Mouse (Mus musculus) embryonic facial prominence, embryonic 12.5 days (tissue): ENCODE data around the gene Insyn1. TPM values are rescaled to one million over a fixed set of nuclear protein-coding genes. Genes with fewer than 3 reads are reported as not detected.

Experiments used
- ATAC-seq: fragments of 200-750 bp; cut with Nextera tagmentation; 2 replicates; pipeline ENCODE4 v1.8.0; 2017; ENCODE audit not compliant: insufficient number of reproducible peaks, insufficient read depth, low FRiP score, low TSS enrichment
- H3K27ac ChIP-seq: fragments of 300-500 bp; sonication (generic); 2 replicates; pipeline ENCODE4 v1.5.1; 2016; ENCODE audit warnings: mild to moderate bottlenecking
- H3K27me3 ChIP-seq: fragments of 300-500 bp; sonication (generic); 2 replicates; pipeline ENCODE4 v1.6.1; 2016; ENCODE audit warnings: mild to moderate bottlenecking, moderate library complexity
- H3K36me3 ChIP-seq: fragments of 300-500 bp; sonication (generic); 2 replicates; pipeline ENCODE4 v1.6.1; 2016; ENCODE audit warnings: mild to moderate bottlenecking
- H3K4me1 ChIP-seq: fragments of 300-500 bp; sonication (generic); 2 replicates; pipeline ENCODE4 v1.6.1; 2016
- H3K4me2 ChIP-seq: fragments of 300-500 bp; sonication (generic); replicated peaks from 2 replicates; pipeline ENCODE4 v1.6.1; 2016; ENCODE audit warnings: mild to moderate bottlenecking, moderate library complexity
- H3K4me3 ChIP-seq: fragments of 300-500 bp; sonication (generic); 2 replicates; pipeline ENCODE4 v1.5.1; 2016; ENCODE audit warnings: mild to moderate bottlenecking
- H3K9ac ChIP-seq: fragments of 300-500 bp; sonication (generic); 2 replicates; pipeline ENCODE4 v1.6.1; 2016; ENCODE audit warnings: mild to moderate bottlenecking, moderate library complexity
- H3K9me3 ChIP-seq: fragments of 300-500 bp; sonication (generic); 2 replicates; pipeline ENCODE4 v1.6.1; 2016; ENCODE audit warnings: mild to moderate bottlenecking, moderate library complexity
- WGBS: fragments of 180-500 bp; shearing (Covaris S2); methylation state at CpG from one replicate; pipeline ENCODE4 v1.1.7; 2016; 5-methylcytosine and 5-hydroxymethylcytosine counted together
- polyA plus RNA-seq: library from polyadenylated mRNA; unstranded; fragments of >200 nt; fragmentation: Nextera tagmentation; extraction: Ambion mirVana; gene quantifications from 2 replicates; pipeline ENCODE4 v1.2.1, GENCODE M21; 2016

Insyn1 gene
- polyA plus RNA-seq, 1 experiment from 2014 or later = 5.9 TPM

GRCm38 (mm10) chr9:58539886-58540285, 51.5 kb downstream of the Insyn1 start:
- Histone ChIP-seq H3K27ac (no peak overlapping the region), H3K4me2 (no peak overlapping the region), H3K36me3 (peaks cover 29% of the 10 kb centered on the region), H3K9me3 (no peaks in the 10 kb centered on the region), H3K27me3 (no peaks in the 10 kb centered on the region), H3K9ac (no peak overlapping the region), H3K4me1 (peaks cover 11% of the 10 kb centered on the region), H3K4me3 (no peak overlapping the region)
- 49% methylated on average over 5 of the region's 5 CpGs for WGBS
- ATAC-seq = no peak; the same call in 1 of the 2 replicates

- no peak overlapping the region for H3K4me3 ChIP-seq
- no peaks in the 10 kb centered on the region for H3K27me3 ChIP-seq
- H3K9me3 ChIP-seq = no peaks in the 10 kb centered on the region
- H3K27ac ChIP-seq = no peak overlapping the region
- H3K9ac ChIP-seq = no peak overlapping the region
- no peak for ATAC-seq
- H3K36me3 ChIP-seq = peaks cover 17% of the 10 kb centered on the region
- no peak overlapping the region for H3K4me2 ChIP-seq
- H3K4me1 ChIP-seq = peaks cover 12% of the 10 kb centered on the region
- WGBS = 63% methylated on average over 6 of the region's 6 CpGs
These were observed 53.5 kb downstream of the Insyn1 start for GRCm38 (mm10) chr9:58541895-58542338.

DNA sequence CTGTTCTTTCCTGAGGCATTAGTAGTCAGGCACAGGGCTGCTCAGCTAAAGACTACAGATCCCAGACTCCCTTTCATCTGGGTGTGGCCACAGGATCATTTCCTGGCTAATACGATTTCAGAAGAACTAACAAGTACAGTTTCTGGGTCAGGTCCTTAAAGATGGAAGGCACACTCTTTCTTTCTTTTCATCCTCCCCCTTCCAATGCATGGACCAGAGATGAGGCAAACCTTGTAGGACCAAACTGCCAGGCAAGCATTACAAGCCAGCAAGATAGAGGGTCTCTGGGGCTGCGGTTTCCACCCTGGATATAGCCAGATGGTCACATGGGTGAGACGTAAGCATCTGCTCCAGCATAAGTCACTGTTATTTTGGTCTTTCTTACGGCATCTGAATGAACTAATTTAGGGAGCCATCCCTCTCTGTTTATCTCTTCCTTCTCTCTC, 56.5 kb downstream of the Insyn1 start:
- no peak overlapping the region for H3K4me3 ChIP-seq
- 62% methylated on average over 4 of the region's 4 CpGs for WGBS
- H3K27me3 ChIP-seq = no peaks in the 10 kb centered on the region
- ATAC-seq = no peak
- H3K4me2 ChIP-seq = no peak overlapping the region
- no peak overlapping the region for H3K27ac ChIP-seq
- no peaks in the 10 kb centered on the region for H3K36me3 ChIP-seq
- no peaks in the 10 kb centered on the region for H3K9me3 ChIP-seq
- H3K9ac ChIP-seq = no peak overlapping the region
- H3K4me1 ChIP-seq = peaks cover 22% of the 10 kb centered on the region

- no peaks in the 10 kb centered on the region for H3K27me3 ChIP-seq
- peaks cover 22% of the 10 kb centered on the region for H3K4me1 ChIP-seq
- no peaks in the 10 kb centered on the region for H3K9me3 ChIP-seq
- 55% methylated on average over 6 of the region's 6 CpGs for WGBS
- H3K36me3 ChIP-seq = no peaks in the 10 kb centered on the region
- no peak overlapping the region for H3K4me3 ChIP-seq
- ATAC-seq = no peak
- H3K4me2 ChIP-seq = no peak overlapping the region
- no peak overlapping the region for H3K9ac ChIP-seq
- no peak overlapping the region for H3K27ac ChIP-seq
These were observed 57.0 kb downstream of the Insyn1 start for GRCm38 (mm10) chr9:58545428-58545827.

DNA sequence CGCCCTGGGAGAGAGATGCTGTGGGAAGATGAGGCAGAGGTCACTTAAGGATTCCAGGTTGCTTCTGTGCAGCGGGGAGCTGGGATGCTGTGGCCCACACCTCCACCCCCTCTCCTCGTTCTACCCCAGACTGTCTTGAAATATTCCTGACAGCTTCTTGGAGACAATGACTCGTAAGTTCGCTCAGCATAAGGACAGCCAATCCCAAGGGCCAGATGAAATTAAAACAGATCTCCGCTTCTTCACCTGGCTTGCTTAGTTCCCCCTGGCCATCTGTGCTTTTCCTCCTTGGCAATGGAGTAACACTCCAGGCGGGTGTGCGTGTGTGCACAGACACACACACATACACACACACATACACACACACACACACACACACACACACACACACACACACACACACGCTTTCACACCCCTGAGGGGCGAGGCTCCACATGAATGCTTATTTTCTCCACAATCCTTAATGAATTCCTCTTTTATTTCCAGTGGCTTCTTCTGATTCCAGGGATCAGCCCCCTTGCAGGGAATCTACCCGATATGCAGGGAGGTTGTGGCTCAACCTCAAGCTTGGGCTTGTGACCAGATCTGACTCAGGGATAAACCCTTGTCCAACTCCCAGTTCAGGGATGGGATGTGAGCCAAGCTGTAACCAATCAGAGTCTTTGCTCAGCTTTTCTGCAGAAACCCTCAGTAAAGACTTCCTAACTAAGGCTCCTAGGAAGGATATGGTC, 58.4 kb downstream of the Insyn1 start:
- WGBS = 77% methylated on average over 11 of the region's 11 CpGs
- no peak for ATAC-seq
- no peaks in the 10 kb centered on the region for H3K36me3 ChIP-seq
- H3K27me3 ChIP-seq = no peaks in the 10 kb centered on the region
- no peak overlapping the region for H3K27ac ChIP-seq
- no peak overlapping the region for H3K9ac ChIP-seq
- H3K4me2 ChIP-seq = no peak overlapping the region
- peaks cover 21% of the 10 kb centered on the region for H3K4me1 ChIP-seq
- H3K9me3 ChIP-seq = no peaks in the 10 kb centered on the region
- H3K4me3 ChIP-seq = no peak overlapping the region

GRCm38 (mm10) chr9:58548897-58549296, 60.5 kb downstream of the Insyn1 start:
- ATAC-seq = no peak
- Histone ChIP-seq H3K27me3 (no peaks in the 10 kb centered on the region), H3K9ac (no peak overlapping the region; the same call in 1 of the 2 replicates), H3K9me3 (no peaks in the 10 kb centered on the region), H3K36me3 (no peaks in the 10 kb centered on the region), H3K4me1 (peaks cover 25% of the 10 kb centered on the region), H3K27ac (no peak overlapping the region), H3K4me3 (no peak overlapping the region), H3K4me2 (no peak overlapping the region)
- WGBS = 37% methylated on average over 4 of the region's 4 CpGs

Other genes starting within 250 kb of the Insyn1 start
- 14.0 and 16.0 TPM in 2 replicates for gene Pml, start 238.8 kb upstream of the Insyn1 start, polyA plus RNA-seq
- 40.9 and 44.2 TPM in 2 replicates for gene Stoml1, start 235.4 kb upstream of the Insyn1 start, polyA plus RNA-seq
- 27.5 and 29.3 TPM in 2 replicates for gene Loxl1, start 175.4 kb upstream of the Insyn1 start, polyA plus RNA-seq
- not detected in 2 replicates for gene Tbc1d21, start 118.1 kb upstream of the Insyn1 start, polyA plus RNA-seq
- gene Cd276, start 66.8 kb downstream of the Insyn1 start, polyA plus RNA-seq = 56.3 and 57.3 TPM in 2 replicates
- gene Nptn, start 93.6 kb downstream of the Insyn1 start, polyA plus RNA-seq = 76.7 and 76.8 TPM in 2 replicates